Mouse (Mus musculus) kidney, adult 2 months (tissue): ENCODE measurements around the gene Dnajc4.

ENCODE experiments used
- CTCF ChIP-seq: fragments of 200-500 bp; conservative IDR thresholded peaks from 2 replicates; pipeline ENCODE4 v1.5.1; 2011; ENCODE audit warnings: low read depth, mild to moderate bottlenecking, control low read depth, low read length, moderate library complexity, mixed read lengths; ENCODE audit not compliant: insufficient read depth, insufficient read length
- POLR2A ChIP-seq: fragments of 200-500 bp; IDR thresholded peaks from one replicate; pipeline ENCODE4 v1.6.1; 2011; ENCODE audit warnings: low read depth, low read length, control low read depth

GRCm38 (mm10) chr19:6973581-6974190 lies 18.7 kb downstream of the Dnajc4 start:
- TF ChIP-seq CTCF (no peak), POLR2A (no peak)
